Mouse (Mus musculus) heart, postnatal 0 days (tissue): ENCODE results near the gene Aebp1. TPM values are rescaled to one million over a fixed set of nuclear protein-coding genes. Genes with fewer than 3 reads are reported as not detected.
A peak's percentile ranks its signal among the peaks of the same experiment; 100 is the strongest.

Source experiments
- ATAC-seq: fragments of 200-750 bp; cut with Nextera tagmentation; 2 replicates; pipeline ENCODE4 v1.8.0; 2017; ENCODE audit warnings: low read depth, moderate number of reproducible peaks, moderate library complexity; ENCODE audit not compliant: insufficient read depth
- DNase-seq: peaks from one replicate; pipeline ENCODE4 v3.0.0-alpha.2; 2016; ENCODE audit warnings: low spot score
- H3K27ac ChIP-seq: fragments of 300-500 bp; sonication (generic); 2 replicates; pipeline ENCODE4 v1.5.1; 2014; ENCODE audit warnings: low read depth, mild to moderate bottlenecking
- H3K27me3 ChIP-seq: fragments of 300-500 bp; sonication (generic); 2 replicates; pipeline ENCODE4 v1.6.1; 2014; ENCODE audit warnings: low read length, mixed read lengths; ENCODE audit not compliant: control insufficient read depth, insufficient read depth
- H3K36me3 ChIP-seq: fragments of 300-500 bp; sonication (generic); replicated peaks from 2 replicates; pipeline ENCODE4 v1.6.1; 2014; ENCODE audit warnings: low read length, mixed read lengths; ENCODE audit not compliant: control insufficient read depth, insufficient read depth
- H3K4me1 ChIP-seq: fragments of 300-500 bp; sonication (generic); 2 replicates; pipeline ENCODE4 v1.6.1; 2014; ENCODE audit warnings: antibody characterized with exemption; ENCODE audit not compliant: control insufficient read depth, insufficient read depth
- H3K4me2 ChIP-seq: fragments of 300-500 bp; sonication (generic); 2 replicates; pipeline ENCODE4 v1.6.1; 2014; ENCODE audit warnings: low read depth, mild to moderate bottlenecking, low read length, moderate library complexity
- H3K4me3 ChIP-seq: fragments of 300-500 bp; sonication (generic); 2 replicates; pipeline ENCODE4 v1.5.1; 2014; ENCODE audit warnings: low read depth, low read length
- H3K9ac ChIP-seq: fragments of 300-500 bp; sonication (generic); replicated peaks from 2 replicates; pipeline ENCODE4 v1.6.1; 2014; ENCODE audit warnings: low read depth, low read length, mixed read lengths
- H3K9me3 ChIP-seq: fragments of 300-500 bp; sonication (generic); replicated peaks from 2 replicates; pipeline ENCODE4 v1.6.1; 2016; ENCODE audit warnings: low read length; ENCODE audit not compliant: control insufficient read depth
- CTCF ChIP-seq: IDR thresholded peaks from 2 replicates; pipeline ENCODE4 v1.5.1; 2016; ENCODE audit warnings: antibody characterized with exemption, control low read depth, low read depth
- EP300 ChIP-seq: IDR thresholded peaks from 2 replicates; pipeline ENCODE4 v1.6.1; 2016; ENCODE audit warnings: antibody characterized with exemption, low read depth
- WGBS: fragments of 180-500 bp; shearing (Covaris S2); extraction: QIAGEN DNeasy Blood & Tissue Kit; methylation state at CpG from one replicate; pipeline ENCODE4 v1.1.7; 2014; 5-methylcytosine and 5-hydroxymethylcytosine counted together
- polyA plus RNA-seq: library from polyadenylated mRNA; unstranded; fragments of >200 nt; fragmentation: Nextera tagmentation; extraction: Ambion mirVana; gene quantifications from 2 replicates; pipeline ENCODE4 v1.2.1, GENCODE M21; 2015
- total RNA-seq: library from RNA; depleted of rRNA; stranded (reverse); fragments of >200 nt; gene quantifications from 2 replicates; pipeline ENCODE4 v1.2.3, GENCODE M21; 2014; ENCODE audit warnings: low replicate concordance

The Aebp1 gene
- total and polyA plus RNA-seq, 2 experiments from 2014 or later = 14.2 to 17.5 TPM

DNA sequence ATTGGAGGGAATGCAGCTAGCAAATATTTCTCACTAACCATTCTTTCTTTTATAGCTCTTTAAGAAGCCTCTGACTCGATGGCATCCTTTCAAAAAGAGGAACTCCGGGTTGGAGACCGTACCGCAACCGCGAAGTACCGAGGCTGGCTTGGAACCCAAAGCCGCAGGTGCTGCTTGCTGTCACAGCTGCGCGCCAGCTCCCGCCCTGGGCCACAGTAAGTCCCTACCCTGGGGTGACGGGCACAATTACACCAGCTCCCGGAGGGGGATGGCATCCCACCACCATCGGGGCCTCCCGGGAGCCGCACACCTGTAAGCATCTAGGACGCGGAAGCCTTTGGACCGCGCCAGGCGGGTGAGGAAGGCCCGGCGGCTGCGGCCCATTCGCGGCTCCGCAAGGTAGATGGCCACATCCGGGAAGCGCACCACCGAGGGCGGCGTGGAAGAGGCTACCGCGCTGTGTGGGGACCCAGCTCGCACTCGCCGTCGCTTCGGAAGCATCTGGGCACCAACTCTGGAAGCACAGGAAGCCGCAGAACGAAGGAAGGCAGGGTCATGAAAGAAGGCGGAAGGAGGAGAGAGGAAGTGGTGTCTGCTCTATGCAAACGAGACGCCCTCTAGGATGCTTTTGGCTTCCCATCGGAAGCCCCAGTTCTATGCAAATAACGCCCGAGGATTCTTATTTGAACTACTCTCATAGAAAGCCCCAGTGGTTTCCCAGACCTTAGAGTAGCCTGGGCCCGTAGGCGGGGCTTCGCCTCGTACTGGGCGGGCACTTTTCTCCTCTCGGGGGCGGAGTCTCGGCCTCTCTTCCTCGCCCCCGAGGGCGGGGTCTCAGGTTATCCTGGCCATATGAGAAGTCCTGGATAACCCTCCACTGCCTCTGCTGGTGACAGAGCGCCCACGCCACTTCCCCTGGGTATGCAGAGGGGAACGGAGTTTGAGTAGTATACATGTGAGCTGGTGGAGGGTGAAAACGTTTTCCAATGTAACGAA lies 24.2 kb upstream of the Aebp1 start, which contains the start of gene Polm:
Gene Polm (minus strand): TSS at position 766 of the 996 bp plus-strand sequence.
- peak within 1 kb of the TSS; percentile 77 for H3K27ac ChIP-seq
- H3K4me2 ChIP-seq = peak within 1 kb of the TSS; percentile 93
- H3K36me3 ChIP-seq = peaks cover 17% of the 10 kb centered on the region; the same call in 1 of the 2 replicates
- no peaks in the 10 kb centered on the region for H3K9me3 ChIP-seq
- peak; percentile 97 for DNase-seq
- peak within 1 kb of the TSS; percentile 71 for H3K4me3 ChIP-seq
- peak; percentile 95 for ATAC-seq
- 1% methylated on average over 63 of the region's 63 CpGs for WGBS
- TF ChIP-seq CTCF = peak; percentile 81
- no peak for TF ChIP-seq EP300
- no peaks in the 10 kb centered on the region for H3K27me3 ChIP-seq
- peak within 1 kb of the TSS; percentile 82 for H3K9ac ChIP-seq
- H3K4me1 ChIP-seq = peaks cover 4% of the 10 kb centered on the region; the same call in 1 of the 2 replicates

DNA sequence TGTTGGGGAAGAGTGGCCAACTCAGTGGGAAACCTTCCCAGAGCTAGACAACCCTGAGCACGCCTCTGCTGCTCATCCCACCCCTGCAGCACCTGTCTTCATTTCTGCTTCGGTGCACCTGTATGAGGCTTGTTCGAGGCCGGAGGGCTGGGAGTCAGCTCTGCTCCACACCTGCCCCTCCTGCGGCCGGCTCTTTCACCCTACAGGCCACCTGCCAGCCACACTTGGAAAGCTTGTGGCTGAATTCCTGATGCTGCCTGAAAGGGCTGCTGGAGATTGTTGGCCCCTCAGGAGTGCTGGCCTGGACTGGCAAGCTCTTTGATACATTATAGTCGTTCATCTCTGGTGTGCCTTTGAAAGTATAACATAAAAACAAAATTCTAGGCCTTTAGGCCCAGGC lies 21.4 kb upstream of the Aebp1 start:
- Histone ChIP-seq H3K36me3 (no peaks in the 10 kb centered on the region), H3K27me3 (no peaks in the 10 kb centered on the region), H3K9me3 (no peaks in the 10 kb centered on the region), H3K9ac (no peak overlapping the region), H3K4me1 (peaks cover 4% of the 10 kb centered on the region; the same call in 1 of the 2 replicates), H3K4me2 (no peak overlapping the region), H3K4me3 (no peak overlapping the region), H3K27ac (no peak overlapping the region)
- TF ChIP-seq EP300 (no peak), CTCF (no peak)
- WGBS = 80% methylated on average over 7 of the region's 7 CpGs
- DNase-seq (no peak), ATAC-seq (no peak)

DNA sequence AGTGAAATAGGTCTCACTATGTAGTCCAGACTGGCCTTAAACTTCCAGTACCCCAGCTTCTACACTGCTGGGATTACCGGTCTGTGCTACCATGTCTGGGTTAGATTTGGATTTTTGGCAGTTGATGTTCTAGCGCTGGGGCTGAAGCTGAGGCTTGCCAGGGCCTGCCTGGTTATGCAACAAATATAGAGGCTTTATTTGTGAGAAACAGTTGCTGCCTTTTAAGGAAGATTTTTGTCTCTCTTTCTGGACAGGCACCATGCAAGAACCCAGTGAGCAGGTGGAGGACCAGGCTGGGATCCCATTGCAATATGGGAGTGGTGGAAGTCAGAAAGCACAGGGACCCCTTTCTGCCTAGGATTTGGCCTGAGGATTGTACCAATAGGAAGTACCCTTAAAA lies 20.0 kb upstream of the Aebp1 start:
- Histone ChIP-seq H3K27ac (no peak overlapping the region), H3K4me3 (no peak overlapping the region), H3K9me3 (no peaks in the 10 kb centered on the region), H3K4me2 (no peak overlapping the region), H3K4me1 (peaks cover 8% of the 10 kb centered on the region; the same call in 1 of the 2 replicates), H3K36me3 (no peaks in the 10 kb centered on the region), H3K9ac (no peak overlapping the region), H3K27me3 (no peaks in the 10 kb centered on the region)
- ATAC-seq (no peak), DNase-seq (no peak)
- no peak for TF ChIP-seq CTCF
- TF ChIP-seq EP300 = no peak
- WGBS = 83% methylated on average over 2 of the region's 2 CpGs

DNA sequence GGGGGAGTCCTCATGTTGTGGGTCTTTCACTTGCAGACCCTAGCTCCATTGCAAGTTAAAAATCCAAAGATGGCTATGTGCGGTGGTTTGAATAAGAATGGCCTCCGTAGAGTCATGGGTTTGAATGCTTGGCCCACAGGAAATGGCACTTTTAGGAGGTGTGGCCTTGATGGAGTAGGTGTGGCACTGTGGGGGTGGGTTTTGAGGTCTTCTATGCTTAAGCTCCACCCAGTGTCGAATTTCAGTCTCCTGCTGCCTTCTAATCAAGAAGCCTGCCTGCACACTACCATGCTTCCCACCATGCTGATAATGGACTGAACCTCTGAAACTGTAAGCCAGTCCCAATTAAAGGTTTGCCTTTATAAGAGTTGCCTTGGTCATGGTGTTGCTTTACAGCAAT lies 18.6 kb upstream of the Aebp1 start:
- Histone ChIP-seq H3K4me1 (peaks cover 4% of the 10 kb centered on the region; the same call in 1 of the 2 replicates), H3K4me2 (no peak overlapping the region), H3K27ac (no peak overlapping the region), H3K9ac (no peak overlapping the region), H3K4me3 (no peak overlapping the region), H3K27me3 (no peaks in the 10 kb centered on the region), H3K9me3 (no peaks in the 10 kb centered on the region), H3K36me3 (no peaks in the 10 kb centered on the region)
- ATAC-seq = no peak
- TF ChIP-seq CTCF = no peak
- no peak for TF ChIP-seq EP300
- DNase-seq = no peak
- 79% methylated on average over 3 of the region's 3 CpGs for WGBS

DNA sequence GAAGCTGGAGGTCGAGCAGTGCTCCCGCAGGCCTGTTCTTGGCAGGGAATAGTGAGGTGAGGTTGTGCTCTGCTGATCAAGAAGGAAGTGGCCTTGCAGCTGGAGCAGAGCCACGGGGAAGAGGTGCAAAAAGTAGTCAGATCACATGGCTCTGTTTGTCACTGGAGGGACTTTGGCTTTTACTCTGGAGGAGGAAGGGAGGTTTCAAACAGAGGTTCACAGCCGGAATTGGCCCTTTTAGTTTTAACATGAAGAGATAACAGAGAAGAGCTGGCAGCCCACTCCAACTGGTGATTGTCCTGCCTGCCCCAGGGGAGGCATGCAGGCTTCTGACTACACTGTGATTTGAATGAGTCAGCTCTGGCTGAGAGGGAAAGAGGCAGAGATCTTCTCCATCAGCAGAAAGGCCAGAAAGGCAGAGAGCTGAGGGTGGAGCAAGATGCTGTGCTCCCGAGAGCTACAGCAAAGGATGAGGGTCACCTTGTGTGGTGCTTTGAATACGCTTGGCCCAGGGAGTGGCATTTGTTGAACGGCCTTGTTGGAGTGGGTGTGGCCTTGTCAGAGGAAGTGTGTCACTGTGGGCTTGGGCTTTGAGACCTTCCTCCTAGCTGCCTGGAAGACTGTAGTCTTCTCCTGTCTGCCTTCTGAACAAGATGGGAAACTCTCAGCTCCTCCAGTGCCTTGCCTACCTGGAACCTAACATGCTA lies 15.0 kb upstream of the Aebp1 start:
- H3K36me3 ChIP-seq = no peaks in the 10 kb centered on the region
- H3K4me2 ChIP-seq = no peak overlapping the region
- H3K27me3 ChIP-seq = no peaks in the 10 kb centered on the region
- H3K9ac ChIP-seq = no peak overlapping the region
- DNase-seq = peak; percentile 52
- H3K4me1 ChIP-seq = peaks cover 19% of the 10 kb centered on the region
- no peak for TF ChIP-seq EP300
- no peak for TF ChIP-seq CTCF
- H3K9me3 ChIP-seq = no peaks in the 10 kb centered on the region
- H3K4me3 ChIP-seq = no peak overlapping the region
- peak; percentile 66 for ATAC-seq
- 27% methylated on average over 7 of the region's 7 CpGs for WGBS
- H3K27ac ChIP-seq = peak overlapping the region; percentile 47
